Mouse (Mus musculus) layer of hippocampus, adult 9-10 months (tissue): ENCODE data around the gene Gpr153.
"Not testable (repeated sequence)": the region's sequence is repeated elsewhere in the genome, so short reads cannot be mapped to it uniquely, and the experiment has no call there.

Experiments used
- DNase-seq: peaks from one replicate; pipeline ENCODE4 v3.0.0; 2022; ENCODE audit warnings: low spot score

Gene Gpr153

GRCm38 (mm10) chr4:152273621-152274236 is at the start of gene Gpr153:
Gpr153 (plus strand) TSS chr4:152274232.
- DNase-seq, result no peak

GRCm38 (mm10) chr4:152226901-152227486 is 47.0 kb upstream of the Gpr153 start:
- peak; percentile 61 for DNase-seq

DNA sequence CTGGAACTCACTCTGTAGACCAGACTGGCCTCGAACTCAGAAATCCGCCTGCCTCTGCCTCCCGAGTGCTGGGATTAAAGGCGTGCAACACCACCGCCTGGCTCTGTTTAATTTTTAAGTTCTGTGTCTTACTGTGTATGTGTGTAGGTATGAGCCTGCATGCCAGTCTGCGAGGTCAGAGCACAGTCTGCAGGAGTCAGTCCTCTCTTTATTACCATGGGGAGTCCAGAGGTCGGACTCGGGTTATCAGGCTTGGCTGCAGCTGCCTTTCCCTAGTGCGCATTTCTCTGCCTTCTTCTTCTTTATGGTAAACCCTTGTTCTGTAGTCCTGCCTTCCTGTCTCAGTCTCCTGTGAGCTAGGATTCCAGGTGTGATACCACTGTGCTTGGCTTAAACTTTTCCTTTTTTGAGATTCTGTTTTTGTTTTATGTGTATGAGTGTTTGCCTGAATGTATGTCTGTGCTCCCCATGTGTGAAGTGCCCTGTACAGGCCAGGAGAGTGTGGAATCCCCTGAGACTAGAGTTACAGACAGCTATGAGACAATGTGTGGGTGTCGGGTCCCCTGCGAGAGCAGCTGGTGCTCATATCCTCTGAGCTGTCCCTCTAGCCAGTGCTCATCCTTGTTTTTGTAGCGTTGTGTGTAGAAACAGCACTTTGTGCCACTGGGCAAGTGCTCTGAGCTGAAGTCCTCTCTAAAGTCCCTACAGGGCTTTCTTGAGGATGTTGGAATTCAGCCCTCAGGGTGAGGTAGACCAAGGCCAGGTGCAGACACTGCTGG is 46.1 kb upstream of the Gpr153 start:
- DNase-seq, result no peak

DNA sequence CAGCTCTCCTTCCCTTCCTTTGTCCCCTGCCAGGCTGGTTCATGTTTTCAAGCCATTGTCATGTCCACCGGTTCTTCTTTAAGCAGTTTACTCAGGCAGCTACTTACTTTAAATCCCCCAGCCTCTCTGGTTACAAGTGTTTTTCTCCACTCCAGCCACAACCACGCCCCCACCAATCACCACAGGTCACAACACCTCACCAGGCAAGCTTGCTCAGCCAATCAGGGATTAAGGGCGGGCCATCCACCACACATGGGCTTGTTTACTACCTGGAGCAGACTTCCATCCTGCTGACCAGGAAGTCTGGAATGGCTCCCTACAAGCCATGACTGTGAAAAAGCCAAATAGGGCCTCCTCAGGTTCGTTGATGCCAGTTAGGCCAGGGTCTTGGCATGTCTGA is 43.7 kb upstream of the Gpr153 start:
- DNase-seq, result not testable (repeated sequence)

- DNase-seq, result no peak
These were observed 42.7 kb upstream of the Gpr153 start for GRCm38 (mm10) chr4:152231326-152231725.

DNA sequence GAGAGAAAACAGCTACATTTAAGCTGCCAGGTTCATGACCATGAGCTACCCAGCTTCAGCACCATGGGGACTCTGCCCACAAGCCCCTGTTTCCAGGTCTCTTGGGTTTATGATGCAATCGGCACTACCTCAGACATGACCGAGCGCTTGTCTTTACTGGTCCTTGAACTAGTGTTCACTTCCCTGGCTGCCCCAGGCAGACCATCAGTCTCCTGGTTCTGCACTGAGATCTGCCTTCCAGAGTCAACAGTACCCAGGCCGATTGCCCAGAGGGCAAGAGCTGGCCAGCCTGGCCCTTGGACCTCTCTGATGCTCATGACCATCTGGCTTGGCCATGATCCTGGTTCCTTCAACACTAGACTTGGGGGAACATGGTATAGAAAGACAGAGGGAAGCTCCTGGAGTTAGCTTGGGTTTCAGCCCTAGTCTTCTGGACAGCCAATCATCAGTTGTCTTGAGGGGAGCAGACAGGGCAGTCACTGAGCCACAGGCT is 41.6 kb upstream of the Gpr153 start:
- no peak for DNase-seq

GRCm38 (mm10) chr4:152239974-152240373 is 34.1 kb upstream of the Gpr153 start:
- DNase-seq, result no peak

- no peak for DNase-seq
These were observed 30.7 kb upstream of the Gpr153 start for GRCm38 (mm10) chr4:152243241-152243891.

DNA sequence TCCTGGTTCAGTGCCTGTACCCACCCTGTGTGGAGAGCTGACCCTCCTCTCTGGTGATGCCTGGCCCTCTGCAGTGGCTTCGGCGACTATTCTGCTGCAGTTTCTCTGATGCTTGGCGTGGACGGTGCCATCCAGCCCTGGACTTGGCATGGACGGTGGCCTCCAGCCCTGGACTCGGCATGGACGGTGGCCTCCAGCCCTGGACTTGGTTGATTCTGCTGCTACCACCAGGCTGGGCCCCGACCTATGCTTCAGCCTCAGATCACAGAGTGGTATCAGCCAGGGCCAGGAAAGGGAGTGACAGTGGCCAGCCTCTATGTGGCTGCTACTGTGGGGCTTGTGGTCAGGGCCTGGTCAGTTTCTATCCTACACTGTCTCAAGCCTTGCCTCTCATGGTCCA is 30.1 kb upstream of the Gpr153 start:
- DNase-seq, result no peak

DNA sequence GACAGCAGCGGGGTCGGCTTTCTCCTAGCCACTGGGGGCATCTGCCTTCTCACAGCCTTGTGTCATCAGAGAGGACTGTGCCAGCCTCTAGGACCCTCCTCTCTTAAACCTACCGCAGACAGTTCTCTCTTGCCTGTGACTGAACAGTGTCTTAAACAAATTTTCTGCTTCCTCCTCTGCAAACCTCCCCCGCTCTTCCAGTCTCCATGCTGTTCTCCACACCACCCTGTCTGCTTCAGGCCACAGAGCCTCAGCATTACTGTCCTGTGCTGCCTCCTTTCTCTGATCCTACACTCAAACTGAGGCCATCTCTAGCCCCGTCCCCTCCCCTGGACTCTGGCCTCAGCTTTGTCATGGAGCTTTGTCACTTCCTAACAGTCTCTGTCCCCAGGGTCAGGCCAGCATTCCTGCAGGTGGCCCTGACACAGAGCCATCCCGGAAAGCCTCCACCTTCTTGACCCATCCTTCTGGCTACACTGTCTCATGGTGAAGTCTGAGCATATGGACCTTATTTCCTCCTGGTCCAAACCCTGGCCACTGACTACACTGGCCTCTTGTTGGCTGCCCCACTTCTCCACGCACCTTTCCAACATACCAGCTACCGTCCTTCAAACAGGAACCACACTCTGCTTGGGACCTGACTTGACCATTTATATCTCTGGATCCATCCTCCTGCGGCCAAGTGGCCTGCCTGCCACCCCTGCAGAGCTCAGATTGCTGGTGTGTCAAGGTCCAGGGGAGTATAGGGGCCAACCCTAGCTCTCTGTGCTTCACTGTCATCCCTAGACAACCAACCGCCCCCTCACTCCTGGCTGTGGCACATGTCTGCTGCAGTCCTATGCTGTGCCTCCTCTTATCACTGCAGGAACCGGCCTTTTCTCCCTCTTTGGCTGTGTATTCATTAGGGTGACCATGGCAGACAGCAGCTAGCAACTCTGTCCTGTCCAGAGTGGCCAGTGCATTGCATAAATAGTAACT is 29.2 kb upstream of the Gpr153 start:
- DNase-seq, result no peak

GRCm38 (mm10) chr4:152246011-152246410 is 28.0 kb upstream of the Gpr153 start:
- no peak for DNase-seq

DNA sequence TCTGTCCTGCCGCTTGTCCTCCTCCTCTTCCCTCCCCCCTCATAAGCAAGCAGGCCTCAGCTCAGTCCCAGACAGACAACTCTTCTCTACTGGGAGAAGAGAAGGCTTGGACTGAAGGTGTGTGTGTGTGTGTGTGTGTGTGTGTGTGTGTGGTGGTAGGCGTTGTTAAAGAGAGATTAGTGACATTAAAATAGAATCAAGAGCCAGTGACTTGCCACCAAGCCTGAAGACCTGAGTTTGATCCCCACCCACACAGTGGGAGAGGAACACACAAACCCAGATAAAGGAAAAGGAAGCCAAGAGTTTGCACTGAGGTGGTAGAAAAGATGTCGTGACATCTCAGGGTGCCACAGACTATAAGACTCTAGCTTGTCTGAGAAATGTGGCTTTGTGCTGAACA is 26.8 kb upstream of the Gpr153 start:
- no peak for DNase-seq

DNA sequence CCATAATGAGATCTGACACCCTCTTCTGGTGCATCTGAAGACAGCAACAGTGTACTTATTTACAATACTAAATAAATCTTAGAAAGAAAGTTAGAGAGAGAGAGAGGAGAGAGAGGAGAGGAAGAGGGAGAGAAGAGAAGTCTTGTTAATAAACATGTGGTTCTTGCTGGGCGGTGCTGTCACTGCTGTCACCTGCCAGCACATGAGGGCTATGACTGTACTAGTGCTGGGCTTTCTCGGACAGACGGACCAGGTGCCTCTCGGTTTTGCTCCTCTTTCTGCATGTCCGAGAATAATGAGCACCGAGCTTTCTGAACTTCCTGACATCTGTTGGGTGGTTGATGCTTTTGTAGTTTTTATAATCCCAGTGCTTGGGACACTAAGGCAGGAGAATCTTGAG is 23.4 kb upstream of the Gpr153 start:
- DNase-seq, result no peak

DNA sequence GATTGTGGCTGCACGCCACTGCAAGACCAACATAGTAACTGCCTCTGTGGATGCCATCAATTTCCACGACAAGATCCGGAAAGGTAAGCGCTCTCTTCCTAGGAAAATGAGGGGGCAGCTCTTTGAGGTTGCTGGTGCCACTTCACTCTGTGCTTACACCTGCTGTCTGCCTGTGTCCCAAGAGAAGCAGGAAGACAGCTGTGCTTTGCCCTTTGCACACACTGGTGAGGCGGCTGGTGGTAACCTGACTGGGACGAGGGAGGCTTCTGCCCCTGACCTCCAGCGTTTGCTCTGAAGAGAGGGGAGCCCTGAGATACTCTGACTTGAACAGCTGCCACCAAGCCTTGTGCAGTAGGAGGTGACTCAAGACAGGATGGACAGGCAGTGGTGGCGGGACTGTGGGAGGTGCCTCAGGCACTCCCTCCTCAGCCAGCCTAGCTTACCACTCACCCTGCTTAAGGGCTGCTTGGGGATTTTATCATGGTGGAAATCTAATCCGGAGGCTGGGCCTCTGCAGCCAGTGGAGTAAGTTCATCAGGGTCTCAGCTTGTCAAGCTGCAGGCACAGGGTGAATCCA is 20.8 kb upstream of the Gpr153 start:
- no peak for DNase-seq

DNA sequence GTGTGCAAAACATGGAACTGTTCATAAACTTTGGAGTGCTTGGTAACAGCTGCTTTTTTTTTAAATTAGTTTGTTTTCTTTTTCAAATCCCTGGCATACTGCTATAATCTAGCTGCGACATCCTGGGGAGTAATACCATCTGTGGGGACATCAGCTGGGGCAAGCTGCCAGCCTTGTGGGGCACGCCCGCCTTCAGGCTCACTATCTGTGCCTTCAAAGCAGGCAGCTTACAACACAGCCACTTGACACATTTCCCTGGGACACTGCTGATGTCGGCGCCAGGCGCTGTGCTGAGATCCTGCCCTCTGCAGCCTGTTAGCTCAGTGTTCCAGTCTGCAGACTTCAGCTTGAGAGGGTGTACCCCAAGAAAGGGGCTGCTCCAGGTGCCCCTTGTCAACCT is 17.0 kb upstream of the Gpr153 start:
- DNase-seq, result peak; percentile 71

DNA sequence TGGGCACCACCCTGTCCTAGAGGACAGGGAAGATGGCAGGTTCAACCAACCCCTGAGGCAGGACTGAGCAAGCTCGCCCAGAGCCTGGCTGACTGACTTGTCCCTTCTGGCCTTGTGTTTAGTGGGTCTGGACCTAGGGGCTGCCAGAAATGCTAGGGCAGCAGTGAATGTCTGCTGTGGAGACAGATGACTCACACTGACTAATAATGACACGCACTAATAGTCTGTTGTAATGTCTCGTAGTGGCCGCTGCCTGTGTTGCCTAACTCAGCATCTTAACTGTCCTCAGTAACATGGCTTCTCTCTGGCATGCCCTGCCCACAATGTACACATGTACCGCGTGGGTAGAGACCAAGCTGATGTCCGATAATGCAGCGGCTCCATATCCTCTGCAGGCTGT is 13.6 kb upstream of the Gpr153 start:
- no peak for DNase-seq

GRCm38 (mm10) chr4:152262187-152262586 is 11.8 kb upstream of the Gpr153 start:
- no peak for DNase-seq

- DNase-seq, result no peak
These were observed 10.9 kb upstream of the Gpr153 start for GRCm38 (mm10) chr4:152263089-152263488.

DNA sequence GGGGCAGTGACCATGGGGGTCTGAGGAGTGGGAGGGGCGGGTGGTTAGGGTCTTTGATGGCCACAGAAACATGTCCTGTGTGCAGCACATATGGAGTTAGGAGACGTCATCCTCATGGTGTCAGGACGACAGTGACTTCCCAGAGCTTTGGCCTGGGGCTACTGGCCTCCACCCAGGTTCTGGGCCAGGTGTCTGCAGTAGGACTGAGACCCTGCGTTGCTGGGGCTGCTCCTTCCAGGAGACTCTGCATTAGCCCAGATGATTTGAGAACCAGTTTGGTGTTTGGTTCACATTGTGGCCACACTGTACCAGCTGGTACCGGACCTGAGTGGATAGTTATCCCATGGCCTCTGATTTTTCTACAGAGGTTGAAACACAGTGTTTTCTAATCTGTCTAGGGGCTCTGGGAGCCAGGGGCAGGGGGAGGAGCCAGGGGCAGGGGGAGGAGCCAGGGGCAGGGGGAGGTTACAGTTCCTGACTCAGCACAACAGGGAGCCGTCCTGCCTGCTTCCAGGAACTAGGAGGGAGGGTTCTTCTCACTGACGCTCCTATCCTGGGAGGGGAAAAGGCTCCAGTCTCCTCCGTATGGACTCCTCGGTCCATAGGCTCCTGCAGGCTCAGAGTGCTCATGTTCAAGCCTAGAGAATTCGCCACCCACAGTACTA is 10.4 kb upstream of the Gpr153 start:
- DNase-seq, result no peak

DNA sequence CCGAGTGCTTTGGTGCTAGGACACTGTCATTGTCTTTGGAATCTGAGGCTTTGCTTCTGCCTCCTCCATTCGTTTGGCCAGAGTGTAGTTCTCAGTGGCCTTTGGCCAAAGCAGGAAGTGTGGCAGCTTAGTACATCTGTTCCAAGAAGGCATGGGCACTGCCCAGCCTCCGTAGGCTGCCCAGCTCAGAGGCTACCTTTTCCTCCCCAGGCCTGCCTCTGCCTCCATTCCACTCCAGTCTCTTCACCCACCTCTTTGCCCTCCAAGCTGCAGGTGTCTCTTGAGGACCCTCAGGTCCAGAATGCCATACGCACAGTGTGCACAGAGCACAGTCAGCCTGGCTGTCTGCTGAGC is 9.9 kb upstream of the Gpr153 start:
- DNase-seq, result no peak
